Mouse (Mus musculus) forebrain, embryonic 14.5 days (tissue): ENCODE measurements around the gene Ubqln4. TPM values are rescaled to one million over a fixed set of nuclear protein-coding genes. Genes with fewer than 3 reads are reported as not detected.
"Not testable (repeated sequence)": the region's sequence is repeated elsewhere in the genome, so short reads cannot be mapped to it uniquely, and the experiment has no call there.

Source experiments
- ATAC-seq: fragments of 200-750 bp; cut with Nextera tagmentation; 2 replicates; pipeline ENCODE4 v1.8.0; 2017; ENCODE audit warnings: mild to moderate bottlenecking, moderate library complexity
- DNase-seq: peaks from one replicate; pipeline ENCODE4 v3.0.0-alpha.2; 2015; ENCODE audit warnings: low spot score
- H3K27ac ChIP-seq: fragments of 300-500 bp; sonication (generic); 2 replicates; pipeline ENCODE4 v1.5.1; 2014; ENCODE audit warnings: low read depth, mild to moderate bottlenecking, control low read depth, low read length, moderate library complexity
- H3K27me3 ChIP-seq: fragments of 300-500 bp; sonication (generic); replicated peaks from 2 replicates; pipeline ENCODE4 v1.6.1; 2014; ENCODE audit warnings: low read length, control low read depth, mixed read lengths; ENCODE audit not compliant: control insufficient read depth, insufficient read depth
- H3K36me3 ChIP-seq: fragments of 300-500 bp; sonication (generic); 2 replicates; pipeline ENCODE4 v1.6.1; 2014; ENCODE audit warnings: low read length, control low read depth; ENCODE audit not compliant: control insufficient read depth, insufficient read depth
- H3K4me1 ChIP-seq: fragments of 300-500 bp; sonication (generic); 2 replicates; pipeline ENCODE4 v1.6.1; 2014; ENCODE audit warnings: antibody characterized with exemption, low read length, control low read depth; ENCODE audit not compliant: control insufficient read depth, insufficient read depth
- H3K4me2 ChIP-seq: fragments of 300-500 bp; sonication (generic); 2 replicates; pipeline ENCODE4 v1.6.1; 2014; ENCODE audit warnings: mild to moderate bottlenecking, control low read depth, low read length
- H3K4me3 ChIP-seq: fragments of 300-500 bp; sonication (generic); 2 replicates; pipeline ENCODE4 v1.5.1; 2014; ENCODE audit warnings: low read depth, low read length, control low read depth
- H3K9ac ChIP-seq: fragments of 300-500 bp; sonication (generic); 2 replicates; pipeline ENCODE4 v1.6.1; 2014; ENCODE audit warnings: mild to moderate bottlenecking, low read length, control low read depth, moderate library complexity
- H3K9me3 ChIP-seq: fragments of 300-500 bp; sonication (generic); replicated peaks from 2 replicates; pipeline ENCODE4 v1.6.1; 2016; ENCODE audit warnings: low read length, control low read depth, mixed read lengths; ENCODE audit not compliant: control insufficient read depth
- WGBS: fragments of 180-500 bp; shearing (Covaris S2); extraction: QIAGEN DNeasy Blood & Tissue Kit; methylation state at CpG from one replicate; pipeline ENCODE4 v1.1.7; 2014; 5-methylcytosine and 5-hydroxymethylcytosine counted together
- polyA plus RNA-seq: library from polyadenylated mRNA; unstranded; fragments of >200 nt; fragmentation: Nextera tagmentation; extraction: Ambion mirVana; gene quantifications from 2 replicates; pipeline ENCODE4 v1.2.1, GENCODE M21; 2014

Ubqln4 gene
- polyA plus RNA-seq, 1 experiment from 2014 or later: 40.5 TPM

- H3K36me3 ChIP-seq: peaks cover 25% of the 10 kb centered on the region
- no peak for DNase-seq
- H3K27me3 ChIP-seq: no peaks in the 10 kb centered on the region
- H3K4me1 ChIP-seq: no peaks in the 10 kb centered on the region
- H3K4me3 ChIP-seq: no peak overlapping the region
- H3K4me2 ChIP-seq: no peak overlapping the region
- ATAC-seq: no peak
- no peak overlapping the region for H3K27ac ChIP-seq
- WGBS: 85% methylated on average over 2 of the region's 2 CpGs
- H3K9me3 ChIP-seq: no peaks in the 10 kb centered on the region
- H3K9ac ChIP-seq: no peak overlapping the region
These were observed 19.3 kb downstream of the Ubqln4 start for GRCm38 (mm10) chr3:88572835-88573234.

- Histone ChIP-seq H3K4me1 (no peaks in the 10 kb centered on the region), H3K9ac (no peak overlapping the region), H3K27me3 (no peaks in the 10 kb centered on the region), H3K4me3 (no peak overlapping the region), H3K9me3 (no peaks in the 10 kb centered on the region), H3K36me3 (peaks cover 15% of the 10 kb centered on the region), H3K4me2 (no peak overlapping the region), H3K27ac (no peak overlapping the region)
- 91% methylated on average over 2 of the region's 2 CpGs for WGBS
- no peak for ATAC-seq
- no peak for DNase-seq
These were observed 20.3 kb downstream of the Ubqln4 start for GRCm38 (mm10) chr3:88573810-88574209.

GRCm38 (mm10) chr3:88575540-88575939, 22.0 kb downstream of the Ubqln4 start, which contains the start of gene Ssr2:
Ssr2 (plus strand) TSS chr3:88575876.
- DNase-seq (no peak), ATAC-seq (no peak)
- Histone ChIP-seq H3K4me3 (no peak within 1 kb of the TSS), H3K9me3 (no peaks in the 10 kb centered on the region), H3K4me2 (no peak within 1 kb of the TSS), H3K36me3 (no peaks in the 10 kb centered on the region), H3K9ac (no peak within 1 kb of the TSS), H3K4me1 (peaks cover 5% of the 10 kb centered on the region), H3K27me3 (no peaks in the 10 kb centered on the region), H3K27ac (no peak within 1 kb of the TSS)
- WGBS: 87% methylated on average over 3 of the region's 3 CpGs

- WGBS: 85% methylated on average over 5 of the region's 5 CpGs
- ATAC-seq, H3K4me3 ChIP-seq, H3K9me3 ChIP-seq, DNase-seq, H3K4me2 ChIP-seq, H3K4me1 ChIP-seq, H3K27ac ChIP-seq, H3K27me3 ChIP-seq, H3K9ac ChIP-seq: not testable (repeated sequence)
- peaks cover 20% of the 10 kb centered on the region for H3K36me3 ChIP-seq
These were observed 24.3 kb downstream of the Ubqln4 start for GRCm38 (mm10) chr3:88577846-88578245.

- no peak overlapping the region for H3K27ac ChIP-seq
- H3K4me3 ChIP-seq: peak overlapping the region; percentile 89
- peak overlapping the region; percentile 90 for H3K4me2 ChIP-seq
- peak overlapping the region; percentile 88; the same call in 1 of the 2 replicates for H3K9ac ChIP-seq
- H3K4me1 ChIP-seq: peaks cover 5% of the 10 kb centered on the region
- no peaks in the 10 kb centered on the region for H3K9me3 ChIP-seq
- WGBS: 54% methylated on average over 8 of the region's 8 CpGs
- peaks cover 29% of the 10 kb centered on the region for H3K36me3 ChIP-seq
- ATAC-seq (peak; percentile 30), DNase-seq (no peak)
- H3K27me3 ChIP-seq: no peaks in the 10 kb centered on the region
These were observed 25.2 kb downstream of the Ubqln4 start for GRCm38 (mm10) chr3:88578498-88579424.

- ATAC-seq: peak; percentile 94
- Histone ChIP-seq H3K4me3 (peak overlapping the region; percentile 89), H3K36me3 (peaks cover 30% of the 10 kb centered on the region), H3K9ac (peak overlapping the region; percentile 88), H3K9me3 (no peaks in the 10 kb centered on the region), H3K4me1 (peaks cover 5% of the 10 kb centered on the region), H3K4me2 (peak overlapping the region; percentile 90), H3K27ac (peak overlapping the region; percentile 44; the same call in 1 of the 2 replicates), H3K27me3 (no peaks in the 10 kb centered on the region)
- DNase-seq: peak; percentile 91
- WGBS: under 1% methylated on average over 34 of the region's 34 CpGs
These were observed 26.0 kb downstream of the Ubqln4 start for GRCm38 (mm10) chr3:88579454-88580117.

GRCm38 (mm10) chr3:88585769-88586168, 32.2 kb downstream of the Ubqln4 start:
- H3K4me1 ChIP-seq: no peaks in the 10 kb centered on the region
- H3K9me3 ChIP-seq: no peaks in the 10 kb centered on the region
- WGBS: 96% methylated on average over 6 of the region's 6 CpGs
- no peak overlapping the region for H3K27ac ChIP-seq
- H3K4me3 ChIP-seq: no peak overlapping the region
- no peak overlapping the region for H3K4me2 ChIP-seq
- no peaks in the 10 kb centered on the region for H3K27me3 ChIP-seq
- DNase-seq (no peak), ATAC-seq (no peak)
- H3K9ac ChIP-seq: no peak overlapping the region
- peaks cover 64% of the 10 kb centered on the region for H3K36me3 ChIP-seq

- H3K4me2 ChIP-seq: no peak overlapping the region
- H3K27ac ChIP-seq: no peak overlapping the region
- H3K4me3 ChIP-seq: no peak overlapping the region
- no peaks in the 10 kb centered on the region for H3K4me1 ChIP-seq
- no peaks in the 10 kb centered on the region for H3K27me3 ChIP-seq
- WGBS: 92% methylated on average over 5 of the region's 5 CpGs
- no peak for DNase-seq
- H3K9ac ChIP-seq: no peak overlapping the region
- peaks cover 56% of the 10 kb centered on the region for H3K36me3 ChIP-seq
- ATAC-seq: no peak
- H3K9me3 ChIP-seq: no peaks in the 10 kb centered on the region
These were observed 33.1 kb downstream of the Ubqln4 start for GRCm38 (mm10) chr3:88586640-88587039.

- Histone ChIP-seq H3K4me3 (no peak overlapping the region), H3K9me3 (no peaks in the 10 kb centered on the region), H3K36me3 (peaks cover 35% of the 10 kb centered on the region), H3K9ac (no peak overlapping the region), H3K4me2 (no peak overlapping the region), H3K27me3 (no peaks in the 10 kb centered on the region), H3K4me1 (no peaks in the 10 kb centered on the region), H3K27ac (no peak overlapping the region)
- no peak for ATAC-seq
- no peak for DNase-seq
- WGBS: 26% methylated on average over 5 of the region's 5 CpGs
These were observed 36.7 kb downstream of the Ubqln4 start for GRCm38 (mm10) chr3:88590246-88590645.
